In the genomic region with DNA sequence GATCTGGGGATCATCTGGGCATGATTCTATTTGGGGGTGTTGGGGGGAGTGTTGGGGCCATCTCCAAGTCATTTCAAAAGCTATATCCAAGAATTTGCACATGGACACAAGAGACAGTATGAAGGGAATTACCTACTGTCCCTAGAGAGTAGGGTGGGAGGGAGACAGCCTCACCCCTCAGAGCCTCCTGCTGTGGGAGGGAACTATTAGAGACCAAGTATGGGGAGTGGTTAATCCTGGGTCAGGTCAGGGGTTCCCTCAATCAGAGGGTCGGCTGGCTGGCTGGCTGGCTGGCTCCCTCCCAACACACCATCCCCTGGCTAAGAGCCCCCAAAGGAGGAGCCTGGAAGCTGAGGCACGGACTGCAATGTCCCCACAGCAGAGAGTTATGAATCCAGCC, we compare ENCODE assay signal across 9 mouse cellular contexts. TPM values are rescaled to one million over a fixed set of nuclear protein-coding genes. Genes with fewer than 3 reads are reported as not detected.
DNase-seq lines count a peak whose midpoint lies in the region; ATAC-seq and TF ChIP-seq lines count a peak whose summit lies in the region.
"Had no signal": no experiment of that assay in that cellular context is flagged by ENCODE, and none has a peak within 500 bp of the region (broad histone marks: within the 10 kb centered on the region; RNA-seq: fewer than 3 reads in every experiment).

No protein-coding gene starts in this region.

- TF ChIP-seq EP300 in liver, postnatal 0 days (IDR thresholded peaks at IDR 0.05; ENCODE audit: low read depth) = no peak

- no peak for ATAC-seq in heart, embryonic 12.5 days (ENCODE audit: insufficient number of reproducible peaks, low FRiP score)
- peak; percentile 31; the same call in 1 of the 2 replicates for ATAC-seq in lung, embryonic 14.5 days (ENCODE audit: insufficient read depth)
- peak; percentile 45 for ATAC-seq in erythroblast, adult 5-6 weeks (replicated peaks; ENCODE audit: low FRiP score, poor library complexity, severe bottlenecking)
- peak; percentile 49 for ATAC-seq in liver, postnatal 0 days
- ATAC-seq in inflammation-experienced regulatory T-cells, adult 6 months = no peak
- ATAC-seq: intestine, embryonic 16.5 days had no signal

- no peak for TF ChIP-seq CTCF in lung, embryonic 14.5 days (IDR thresholded peaks at IDR 0.05; ENCODE audit: low read depth)
- TF ChIP-seq CTCF in liver, postnatal 0 days (IDR thresholded peaks at IDR 0.05; ENCODE audit: low read depth) = no peak

- H3K27ac ChIP-seq in heart, embryonic 12.5 days (ENCODE audit: poor library complexity, severe bottlenecking) = no peak overlapping the region
- no peak overlapping the region for H3K27ac ChIP-seq in lung, embryonic 14.5 days (ENCODE audit: low read depth)
- H3K27ac ChIP-seq in liver, postnatal 0 days (ENCODE audit: low read depth) = peak overlapping the region; percentile 69
- H3K27ac ChIP-seq: neural tube, embryonic 13.5 days had no signal

- WGBS in heart, embryonic 12.5 days = 55% methylated on average over 2 of the region's 2 CpGs
- 36% methylated on average over 2 of the region's 2 CpGs for WGBS in lung, embryonic 14.5 days
- WGBS in liver, postnatal 0 days (ENCODE audit: insufficient replicate concordance) = 58% methylated on average over 2 of the region's 2 CpGs

- peak overlapping the region; percentile 50 for H3K4me2 ChIP-seq in heart, embryonic 12.5 days
- H3K4me2 ChIP-seq in lung, embryonic 14.5 days = peak overlapping the region; percentile 35
- H3K4me2 ChIP-seq in liver, postnatal 0 days (ENCODE audit: low read depth, low read length) = peak overlapping the region; percentile 61
- H3K4me2 ChIP-seq: neural tube, embryonic 13.5 days had no signal

- no peaks in the 10 kb centered on the region for H3K9me3 ChIP-seq in heart, embryonic 12.5 days (replicated peaks)
- no peaks in the 10 kb centered on the region for H3K9me3 ChIP-seq in lung, embryonic 14.5 days (ENCODE audit: low read depth, low read length)
- H3K9me3 ChIP-seq in liver, postnatal 0 days (ENCODE audit: low read length) = no peaks in the 10 kb centered on the region
- H3K9me3 ChIP-seq: neural tube, embryonic 13.5 days had no signal

- no peak overlapping the region for H3K9ac ChIP-seq in heart, embryonic 12.5 days
- no peak overlapping the region for H3K9ac ChIP-seq in lung, embryonic 14.5 days
- peak overlapping the region; percentile 32 for H3K9ac ChIP-seq in liver, postnatal 0 days (replicated peaks)
- H3K9ac ChIP-seq: neural tube, embryonic 13.5 days had no signal

- H3K36me3 ChIP-seq in heart, embryonic 12.5 days = no peaks in the 10 kb centered on the region
- no peaks in the 10 kb centered on the region for H3K36me3 ChIP-seq in lung, embryonic 14.5 days (ENCODE audit: insufficient read depth)
- H3K36me3 ChIP-seq in liver, postnatal 0 days (replicated peaks; ENCODE audit: insufficient read depth, low read length) = no peaks in the 10 kb centered on the region

- H3K27me3 ChIP-seq in heart, embryonic 12.5 days (replicated peaks) = no peaks in the 10 kb centered on the region
- no peaks in the 10 kb centered on the region for H3K27me3 ChIP-seq in lung, embryonic 14.5 days (ENCODE audit: insufficient read depth, low read length)
- H3K27me3 ChIP-seq in liver, postnatal 0 days (ENCODE audit: insufficient read depth, low read length) = no peaks in the 10 kb centered on the region
- H3K27me3 ChIP-seq: neural tube, embryonic 13.5 days had no signal

- H3K4me1 ChIP-seq in heart, embryonic 12.5 days (replicated peaks) = peaks cover 30% of the 10 kb centered on the region
- no peaks in the 10 kb centered on the region for H3K4me1 ChIP-seq in lung, embryonic 14.5 days (ENCODE audit: insufficient read depth)
- H3K4me1 ChIP-seq in liver, postnatal 0 days (ENCODE audit: insufficient read depth) = peaks cover 64% of the 10 kb centered on the region

- H3K4me3 ChIP-seq in heart, embryonic 12.5 days = no peak overlapping the region
- H3K4me3 ChIP-seq in lung, embryonic 14.5 days (ENCODE audit: low read depth, low read length) = no peak overlapping the region
- peak overlapping the region; percentile 32; the same call in 1 of the 2 replicates for H3K4me3 ChIP-seq in liver, postnatal 0 days (ENCODE audit: low read depth, low read length)
- H3K4me3 ChIP-seq: neural tube, embryonic 13.5 days had no signal

- no peak for DNase-seq in heart, postnatal 4 days
- no peak for DNase-seq in lung, embryonic 14.5 days
- no peak for DNase-seq in lung, postnatal 4 days
- DNase-seq in liver, postnatal 0 days = no peak

RNA-seq across cellular contexts. Expression of gene Plxnc1, which starts 24.7 kb away (rescaled TPM):
- polyA plus RNA-seq in heart, embryonic 12.5 days (2016; fragmentation: Nextera tagmentation; extraction: Ambion mirVana) = 6.7 and 8.5 TPM in 2 replicates
- 1 to 10 TPM; 6.2 to 6.9 TPM for total RNA-seq in heart, postnatal 4 days (2021)
- polyA plus RNA-seq in lung, embryonic 14.5 days (2014; fragmentation: Nextera tagmentation; extraction: Ambion mirVana) = 10.9 and 11.7 TPM in 2 replicates
- total RNA-seq in erythroblast, adult 5-6 weeks (2015; ENCODE audit: low replicate concordance) = 16.9 and 19.0 TPM in 2 replicates
- 18.7 and 40.6 TPM in 2 replicates for total RNA-seq in erythroblast, adult 5-6 weeks (2017; ENCODE audit: low replicate concordance)
- polyA plus RNA-seq in liver, postnatal 0 days (2015; fragmentation: Nextera tagmentation; extraction: Ambion mirVana) = 2.7 and 2.8 TPM in 2 replicates
- polyA plus RNA-seq in inflammation-experienced regulatory T-cells, adult 6 months (2017; shearing (Covaris generic)) = 10 to 100 TPM; 21.8 to 22.9 (median 22.5) TPM

Comparison
In these comparisons a context has a peak if more than half of its experiments do, and no peak if none do; other contexts are left out.
1. ATAC-seq: peak in lung, embryonic 14.5 days (single experiment), erythroblast, adult 5-6 weeks (single experiment) and liver, postnatal 0 days (single experiment); none in heart, embryonic 12.5 days (single experiment) and inflammation-experienced regulatory T-cells, adult 6 months (single experiment).
2. Peak in every context shown above with its lines, with median percentiles within 50 percentile points of each other: H3K4me2 ChIP-seq.